Mouse (Mus musculus) kidney, adult 18-20 months (tissue): ENCODE results near the gene Asz1.

Experiments
- DNase-seq: peaks from one replicate; pipeline ENCODE4 v3.0.0; 2021

Asz1 gene

DNA sequence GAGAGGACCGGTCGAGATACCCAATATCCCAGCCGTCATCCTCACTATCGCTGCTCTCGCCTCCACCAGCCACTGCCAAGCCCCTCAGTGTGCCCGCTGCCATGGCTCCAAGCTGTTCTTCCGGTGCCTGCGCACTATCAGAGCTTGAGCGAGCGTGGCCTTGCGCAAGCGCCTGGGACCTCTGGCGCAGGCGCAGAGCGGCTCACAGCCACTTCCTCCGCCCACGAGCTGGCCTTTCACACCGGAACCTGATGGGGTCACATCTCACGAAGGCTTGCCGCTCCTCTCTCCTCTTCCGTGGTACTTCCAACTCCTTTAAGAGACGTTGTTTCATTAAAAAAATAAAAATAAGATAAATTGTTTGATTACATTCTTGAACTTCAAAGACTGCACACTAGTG, at the start of gene Asz1:
Asz1 (minus strand) TSS at position 128 of the 400 bp plus-strand sequence.
- no peak for DNase-seq

DNA sequence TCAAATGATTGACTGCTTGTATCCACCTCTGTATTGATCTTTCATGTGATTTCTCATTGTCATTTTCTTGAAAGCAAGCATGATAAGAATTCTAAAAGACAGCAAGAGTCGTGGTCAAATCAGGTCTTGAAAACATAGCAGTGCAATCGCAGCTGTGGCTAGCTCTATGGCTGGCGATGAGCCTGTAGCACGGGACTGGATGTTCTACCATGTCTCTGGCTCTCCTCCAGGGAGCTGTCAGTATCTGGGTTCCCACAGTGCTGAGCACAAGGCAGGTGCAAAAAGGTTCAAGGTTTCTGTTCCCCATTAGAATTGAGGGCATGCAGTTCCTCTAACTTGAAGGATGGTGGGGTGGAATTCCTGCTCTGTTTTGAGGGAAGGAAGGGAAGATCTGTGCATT, 44.2 kb upstream of the Asz1 start:
- no peak for DNase-seq

DNA sequence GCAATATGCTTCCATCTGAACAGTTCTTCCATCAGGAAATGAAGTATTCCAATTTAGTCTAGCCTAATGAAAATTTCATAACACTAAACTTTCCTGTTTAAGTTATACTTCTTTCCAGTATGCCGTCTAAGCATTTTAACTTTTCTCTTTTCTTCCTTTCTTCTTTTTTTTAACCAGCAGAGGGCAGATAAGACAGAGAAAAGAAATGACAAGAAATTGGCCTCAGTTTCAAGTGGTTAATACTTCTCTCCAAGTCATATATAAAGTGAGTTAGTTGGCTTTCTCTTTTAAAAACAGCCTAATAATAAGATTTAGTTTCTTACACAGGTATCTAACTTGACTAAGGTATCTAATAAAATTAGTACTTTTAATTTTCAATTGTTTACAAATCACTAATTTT, 26.4 kb upstream of the Asz1 start:
- no peak for DNase-seq

DNA sequence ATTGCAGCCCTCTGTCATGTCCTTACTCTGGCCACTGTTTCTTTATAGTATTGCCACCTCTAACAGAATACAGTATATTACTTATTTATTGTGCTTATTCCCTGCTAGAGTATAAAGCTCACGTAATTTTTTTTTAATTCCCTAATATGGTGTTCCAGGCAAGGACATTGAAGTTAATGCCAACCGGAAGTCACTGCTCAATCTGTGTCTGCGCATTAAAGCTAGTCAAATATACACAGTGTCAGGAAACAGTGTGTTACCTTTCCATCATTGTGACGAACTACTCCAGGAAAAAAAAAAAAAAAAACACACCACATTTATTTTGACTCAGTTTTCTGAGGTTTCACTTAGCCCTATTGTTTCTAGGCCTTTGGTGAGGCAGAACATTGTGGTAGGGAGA, 19.2 kb upstream of the Asz1 start:
- DNase-seq, result no peak

DNA sequence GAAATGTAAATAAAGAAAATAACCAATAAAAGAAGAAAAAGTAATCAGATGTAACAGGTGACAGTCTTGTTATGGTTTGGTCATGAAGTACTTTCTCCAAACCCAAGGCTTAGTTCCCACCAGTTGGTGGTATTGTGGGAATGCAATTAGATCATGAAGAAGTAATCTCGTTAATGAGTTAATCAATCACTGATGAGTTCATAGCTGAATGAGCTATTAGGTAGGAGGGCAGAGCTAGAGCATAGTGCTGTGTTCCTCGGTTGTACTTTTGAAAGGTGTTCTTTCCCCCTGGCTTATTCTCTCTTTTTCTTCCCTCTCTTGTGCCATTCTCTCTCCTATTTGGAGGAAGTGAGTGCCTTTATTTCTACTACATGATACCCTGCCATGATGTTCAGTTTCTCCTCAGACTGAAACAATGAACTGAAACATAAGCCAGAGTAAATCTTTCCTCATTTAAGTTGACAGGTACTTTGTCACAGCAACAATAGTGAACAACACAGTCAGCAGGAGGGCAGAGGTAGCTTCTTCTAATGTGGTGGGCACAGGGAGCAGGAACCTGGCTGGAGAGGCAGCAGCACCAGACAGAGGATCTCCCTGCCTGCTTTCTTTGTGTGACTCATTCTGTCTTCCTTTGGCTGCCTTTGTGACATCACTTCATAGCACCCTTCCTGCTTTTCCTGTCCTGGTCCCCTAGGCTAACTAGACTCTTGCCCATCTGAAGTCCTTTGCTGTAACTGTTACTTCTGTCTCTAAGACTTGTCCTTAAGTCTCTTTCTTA, 18.5 kb upstream of the Asz1 start:
- no peak for DNase-seq

DNA sequence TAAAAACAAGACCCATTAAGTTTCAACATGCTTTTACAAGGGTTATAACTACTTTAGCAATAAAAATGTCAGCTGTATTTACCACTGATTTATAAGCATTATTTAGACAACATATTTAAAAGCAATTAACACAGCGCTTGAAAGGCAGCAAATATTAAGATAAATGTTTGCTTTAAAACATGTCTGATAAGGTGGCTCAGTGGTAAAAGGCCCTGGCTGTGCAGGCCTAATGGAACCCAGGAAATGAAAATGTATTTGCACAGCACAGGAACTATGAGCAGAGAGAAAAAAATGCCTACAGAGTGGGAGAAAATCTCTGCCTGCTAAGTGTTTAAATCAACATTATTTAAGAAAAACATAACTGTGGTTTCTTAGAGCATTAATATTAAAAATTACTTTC, 12.0 kb downstream of the Asz1 start:
- DNase-seq, result no peak

DNA sequence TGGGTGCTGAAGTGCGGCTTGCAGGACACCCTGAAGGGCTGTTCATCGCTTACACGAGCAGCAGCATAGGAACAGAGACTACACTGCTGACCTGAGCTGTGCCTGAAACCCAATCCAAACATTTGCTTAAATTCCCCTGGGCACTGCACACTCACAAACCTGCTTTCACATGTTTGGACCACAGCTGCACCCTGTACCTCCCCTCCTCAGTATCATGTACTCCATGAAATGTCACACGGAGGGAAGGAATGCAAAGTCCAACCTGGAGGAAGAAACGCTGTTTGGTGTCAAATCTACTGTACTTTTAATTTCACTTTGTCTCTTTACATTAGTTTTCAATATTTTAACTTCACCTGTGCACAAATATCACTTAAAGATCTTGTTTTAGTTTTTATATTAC, 19.8 kb downstream of the Asz1 start:
- DNase-seq, result no peak

DNA sequence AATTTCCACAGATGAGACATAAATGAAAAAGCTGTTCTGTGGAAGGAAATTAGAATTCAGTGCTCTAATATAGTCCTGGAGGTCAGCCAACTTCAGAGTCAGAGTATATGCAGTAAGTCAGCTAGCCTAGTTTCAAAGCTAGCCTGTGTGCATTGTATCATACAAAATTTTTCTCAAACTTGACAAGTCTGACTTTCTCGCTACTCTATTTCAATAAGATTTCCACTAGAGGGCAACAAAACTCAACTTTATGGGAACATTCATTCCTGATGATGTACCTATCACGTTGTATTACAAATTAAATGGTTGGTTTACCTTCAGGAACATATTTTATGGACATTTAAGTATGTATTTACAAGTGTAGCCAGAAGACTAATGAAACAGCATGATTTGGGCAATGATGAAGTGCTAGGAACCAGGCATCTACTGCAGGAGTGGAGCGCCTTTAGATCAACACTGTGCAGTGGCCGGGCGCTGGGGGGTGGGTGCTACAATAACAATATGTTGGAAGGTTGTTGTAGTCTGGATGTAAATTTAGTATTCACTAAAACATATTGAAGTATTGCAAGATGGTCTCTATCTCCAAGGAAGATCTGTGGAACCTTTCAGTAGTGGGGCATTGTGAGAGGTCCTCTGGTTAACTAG, 21.6 kb downstream of the Asz1 start:
- DNase-seq, result no peak

DNA sequence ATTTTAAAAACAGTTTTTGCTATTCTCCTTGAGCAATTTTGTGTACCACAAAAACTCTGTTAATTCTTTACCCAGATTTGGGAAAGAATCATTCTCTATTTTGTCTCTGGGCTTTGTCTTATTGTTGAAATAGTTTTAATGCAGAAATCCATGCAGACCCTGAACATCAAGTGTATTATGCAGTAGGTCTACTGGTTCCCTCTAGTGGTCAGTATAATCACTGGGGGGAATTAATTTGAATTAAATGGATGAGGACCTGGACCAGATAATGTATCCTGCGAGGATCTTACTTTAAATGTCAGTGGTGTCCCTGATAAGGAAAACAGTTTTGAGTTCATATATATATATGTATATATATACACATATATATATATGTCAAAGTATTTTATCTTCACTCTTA, 30.2 kb downstream of the Asz1 start:
- no peak for DNase-seq

DNA sequence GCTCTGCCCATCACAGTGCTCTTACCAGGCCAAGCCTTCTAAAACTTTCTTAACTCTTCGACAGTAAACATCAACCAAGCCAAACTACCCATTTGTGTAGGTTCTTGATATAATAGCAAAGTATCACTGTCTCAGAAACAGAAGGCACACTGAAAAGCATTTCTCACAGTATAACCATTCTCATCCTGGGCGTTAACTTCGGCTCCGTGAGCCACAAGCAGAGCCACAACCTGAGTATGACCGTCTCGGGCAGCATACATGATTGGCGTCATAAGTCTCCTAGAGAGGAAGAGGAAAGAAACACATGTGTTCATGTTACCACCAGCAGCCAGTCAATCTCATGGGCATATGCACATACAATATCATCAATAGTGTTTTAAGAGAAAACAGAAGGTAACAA, 31.9 kb downstream of the Asz1 start:
- no peak for DNase-seq

DNA sequence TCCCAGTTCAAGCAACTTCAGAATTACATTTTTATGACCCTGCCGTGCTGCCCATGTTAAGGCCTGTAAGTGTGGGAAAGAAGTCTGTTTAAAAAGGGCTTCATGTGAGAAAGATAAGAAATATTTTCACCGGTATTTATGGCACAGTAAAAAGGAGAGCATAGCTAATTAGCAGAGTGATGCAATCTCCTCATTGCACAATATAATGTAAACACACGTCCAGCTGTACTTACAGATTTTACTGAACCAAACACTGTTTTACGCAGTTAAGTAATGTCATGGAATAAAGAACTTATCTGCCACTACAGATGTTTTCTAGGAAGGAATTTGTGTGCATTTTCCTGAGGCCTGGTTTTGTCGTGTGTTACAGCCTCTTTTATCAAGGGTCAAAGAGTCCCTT, 32.3 kb downstream of the Asz1 start:
- DNase-seq, result no peak

DNA sequence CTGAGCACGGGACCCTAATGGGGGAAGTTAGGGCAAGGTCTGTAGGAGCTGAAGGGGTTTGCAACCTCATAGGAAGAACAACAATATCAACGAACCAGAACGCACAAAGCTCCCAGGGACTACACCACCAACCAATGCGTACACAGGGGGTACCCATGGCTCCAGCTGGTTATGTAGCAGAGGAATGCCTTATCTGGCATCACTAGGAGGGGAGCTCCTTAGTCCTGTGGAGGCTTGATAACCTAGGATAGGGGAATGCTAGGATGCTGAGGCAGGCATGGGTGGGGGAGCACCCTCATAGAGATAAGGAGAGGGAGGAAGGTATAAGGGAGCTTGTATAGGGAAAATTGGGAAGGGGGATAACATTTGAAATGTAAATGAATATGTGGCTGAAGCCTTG, 51.0 kb downstream of the Asz1 start:
- DNase-seq, result no peak

DNA sequence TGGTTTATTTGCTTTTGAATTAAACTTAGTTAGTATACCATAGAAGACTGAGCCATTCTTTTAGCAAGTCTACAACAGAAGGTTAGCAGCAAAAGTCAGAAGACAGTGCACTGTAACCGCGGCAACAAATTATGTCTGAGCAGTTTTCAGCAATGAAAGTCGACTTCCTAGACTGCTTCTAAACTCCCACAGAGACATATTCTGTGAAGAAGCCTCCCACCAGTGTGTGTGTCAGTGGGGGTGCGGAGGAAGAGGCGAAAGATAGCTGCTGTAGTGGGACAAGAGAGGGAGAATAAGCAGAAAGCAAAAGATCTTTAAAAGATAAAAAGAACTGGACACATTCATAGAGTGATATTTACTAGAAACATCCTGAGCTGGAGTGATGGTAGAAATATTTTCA, 57.2 kb downstream of the Asz1 start:
- no peak for DNase-seq

DNA sequence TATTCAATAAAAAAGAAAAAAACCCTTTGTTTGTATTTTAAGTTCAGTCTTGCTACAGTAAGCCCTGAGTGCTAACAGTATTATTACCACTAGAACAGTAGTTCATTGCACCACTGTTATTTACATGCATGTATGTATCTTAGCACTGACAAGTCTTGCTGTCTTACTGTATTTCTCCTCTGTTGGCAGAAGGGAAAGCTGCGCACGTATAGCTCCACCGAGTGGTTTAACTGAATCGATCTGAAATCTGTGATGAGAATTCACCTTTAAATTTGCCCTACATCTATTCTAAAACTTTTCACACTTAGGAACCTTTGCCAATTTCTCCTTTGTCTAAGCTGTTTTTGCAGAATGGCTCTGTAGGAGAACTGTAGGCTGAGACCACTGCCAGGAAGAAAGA, 64.6 kb downstream of the Asz1 start:
- no peak for DNase-seq

DNA sequence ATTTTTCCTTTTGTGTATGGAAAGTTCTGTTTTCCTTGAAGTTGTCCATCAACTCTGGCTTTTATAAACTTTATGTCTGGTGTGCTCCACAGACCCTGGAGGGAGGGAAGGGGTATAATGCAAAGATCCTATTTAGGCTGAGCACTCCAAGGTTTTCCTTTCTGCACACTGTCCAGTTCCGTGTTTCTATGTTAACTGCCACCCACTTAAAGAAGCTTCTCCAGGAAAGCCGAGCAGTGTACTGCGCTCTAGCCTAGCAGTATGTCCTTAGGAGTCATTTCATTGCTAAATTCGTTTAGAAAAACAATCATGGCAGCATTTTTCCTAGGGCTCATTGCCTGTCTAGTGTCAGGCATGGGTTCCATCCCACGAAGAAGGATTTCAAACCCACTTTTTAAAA, 65.7 kb downstream of the Asz1 start:
- no peak for DNase-seq

DNA sequence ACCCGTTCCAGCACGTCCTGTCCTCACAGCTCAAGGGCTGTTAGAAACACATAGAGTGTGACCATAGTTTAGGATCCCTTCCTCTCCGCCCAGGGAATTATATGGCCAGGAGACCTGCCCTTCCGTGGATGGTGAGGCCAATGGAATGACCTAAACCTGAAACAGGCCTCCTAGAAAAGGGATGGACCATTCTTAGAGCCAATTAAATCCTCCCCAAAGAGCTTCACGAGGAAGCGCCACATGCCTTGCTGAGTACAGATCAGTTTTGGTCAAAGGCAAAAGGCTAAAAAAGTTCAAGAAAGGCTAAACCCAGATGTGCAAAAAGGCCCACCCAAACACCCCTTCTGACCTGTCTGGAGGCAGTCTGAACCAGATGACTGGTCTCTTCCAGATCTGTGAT, 76.6 kb downstream of the Asz1 start:
- no peak for DNase-seq

DNA sequence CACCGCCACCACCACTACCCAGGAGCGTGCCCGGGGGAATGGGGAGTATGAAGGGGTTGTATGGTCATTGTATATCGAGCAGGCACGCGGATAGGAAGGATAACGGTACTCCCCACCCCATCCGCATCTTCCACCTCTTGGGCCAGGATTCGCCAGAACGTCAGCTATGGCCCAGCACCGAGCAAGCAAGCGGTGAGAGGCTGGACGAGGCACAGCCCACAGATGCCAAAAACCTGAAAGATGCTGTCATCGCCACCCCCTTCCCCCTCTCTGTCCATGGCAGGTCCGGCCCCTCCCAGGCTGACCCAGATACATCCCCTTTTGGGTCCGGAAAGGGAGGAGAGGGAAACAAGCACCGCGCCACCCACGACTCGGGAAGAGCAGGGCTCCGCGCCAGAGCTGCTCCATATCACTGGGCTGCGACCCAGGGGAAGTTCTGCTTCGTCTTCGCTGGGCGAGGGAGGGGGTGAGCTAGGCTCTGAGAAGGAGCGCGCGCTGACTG, 77.3 kb downstream of the Asz1 start:
- peak; percentile 50 for DNase-seq

DNA sequence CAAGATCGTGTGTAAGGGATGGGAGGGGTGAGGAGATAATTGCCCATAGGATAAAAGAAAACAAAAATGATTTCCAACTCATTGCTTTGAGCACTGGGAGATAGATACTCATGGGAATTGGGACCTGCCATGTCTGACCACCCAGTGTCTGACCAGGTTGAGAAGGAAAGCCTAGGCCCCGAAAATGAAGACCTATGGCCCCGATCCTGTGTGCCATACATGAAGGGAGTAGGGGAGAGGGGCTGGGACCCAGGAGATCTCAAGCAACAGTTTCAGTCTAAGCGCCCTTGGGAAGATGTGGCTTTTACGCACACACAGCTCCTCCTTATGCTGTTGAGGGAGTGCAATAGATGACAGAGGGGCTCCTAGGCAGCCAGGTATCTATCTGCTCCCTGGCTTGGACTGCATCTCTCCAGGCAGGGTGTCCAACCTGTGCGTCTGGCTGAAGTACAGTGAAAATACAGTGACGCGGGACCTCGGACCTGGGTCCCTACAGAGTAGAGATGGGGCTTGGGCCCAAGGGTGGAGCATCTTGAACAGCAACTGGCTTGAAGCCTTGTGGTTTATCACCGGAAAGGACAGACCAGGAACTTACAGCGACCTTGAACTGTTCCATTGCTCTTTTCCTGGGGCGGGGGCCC, 77.9 kb downstream of the Asz1 start:
- DNase-seq, result no peak

DNA sequence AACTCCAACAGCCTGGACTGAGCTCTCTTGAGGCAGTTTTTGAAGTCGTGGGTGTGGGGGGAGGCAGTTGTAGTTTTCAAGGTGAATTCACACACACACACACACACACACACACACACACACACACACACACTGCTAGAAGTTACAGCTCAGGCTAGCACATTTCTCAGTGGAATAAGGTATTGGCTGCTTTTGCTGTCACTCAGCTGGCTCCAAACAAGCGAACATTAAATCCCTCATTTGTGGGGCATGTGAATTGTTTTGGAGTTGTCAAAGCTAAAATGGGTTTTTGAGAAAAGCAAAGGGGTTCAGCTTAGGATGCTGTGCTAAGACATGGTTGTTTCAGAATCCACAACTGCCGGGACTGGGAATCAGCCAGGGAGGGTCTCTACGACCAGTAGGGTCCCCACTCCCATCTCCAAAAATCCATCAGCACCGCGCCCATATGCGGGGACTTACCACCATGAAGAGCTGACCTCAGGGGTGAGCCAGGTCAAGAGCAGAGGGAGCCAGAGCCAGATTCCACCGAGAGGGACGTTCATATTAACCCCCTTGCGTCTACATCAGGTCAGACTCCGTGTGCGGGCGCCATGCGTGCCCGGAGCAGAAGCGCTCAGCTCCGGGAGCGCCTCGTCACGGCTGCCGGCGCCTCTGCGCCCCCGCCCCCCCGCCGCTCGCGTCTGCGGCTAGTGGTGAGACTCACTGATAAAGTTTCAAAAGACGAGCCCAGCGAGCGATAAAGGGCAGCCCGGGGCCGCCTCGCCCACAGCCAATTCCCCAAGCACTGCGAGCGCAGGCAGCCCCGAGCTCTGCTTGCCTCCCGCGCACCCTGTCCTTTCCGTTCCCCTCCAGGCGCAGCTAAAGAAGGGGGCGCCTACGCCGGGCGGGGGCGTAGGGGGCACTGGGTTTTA, 78.9 kb downstream of the Asz1 start, which contains the start of gene Wnt2:
Wnt2 (minus strand) TSS at position 840 of the 911 bp plus-strand sequence.
- no peak for DNase-seq

DNA sequence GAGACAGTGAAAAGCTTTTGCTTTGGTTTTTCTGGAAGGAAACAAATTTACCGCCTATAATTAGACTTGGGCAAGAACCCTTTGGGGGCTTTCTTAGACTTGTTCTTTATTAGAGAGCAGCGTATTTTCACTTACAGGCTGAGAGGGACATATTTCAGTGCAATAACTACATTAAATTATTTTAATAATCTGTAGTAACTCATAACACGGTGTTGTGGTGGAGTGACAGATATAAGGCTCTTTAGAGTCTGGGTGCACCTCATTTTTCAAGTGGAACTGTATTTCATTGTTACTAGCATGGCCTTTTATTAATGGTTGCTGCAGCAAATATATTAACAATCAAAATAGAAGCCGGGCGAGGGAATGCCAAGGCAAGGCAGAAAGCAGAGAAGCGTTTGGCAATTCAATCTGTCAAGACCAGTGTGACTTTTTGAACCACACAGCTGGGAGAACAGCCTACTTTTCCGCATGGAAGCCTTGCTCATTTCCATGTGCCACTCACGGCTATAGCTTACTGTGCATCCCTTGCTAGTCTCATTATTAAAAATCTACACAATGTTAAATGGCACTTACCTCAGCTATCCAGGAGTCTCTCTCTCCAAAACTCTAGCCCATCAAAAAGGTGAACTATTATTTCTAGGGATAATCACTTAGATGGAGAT, 84.6 kb downstream of the Asz1 start:
- no peak for DNase-seq

DNA sequence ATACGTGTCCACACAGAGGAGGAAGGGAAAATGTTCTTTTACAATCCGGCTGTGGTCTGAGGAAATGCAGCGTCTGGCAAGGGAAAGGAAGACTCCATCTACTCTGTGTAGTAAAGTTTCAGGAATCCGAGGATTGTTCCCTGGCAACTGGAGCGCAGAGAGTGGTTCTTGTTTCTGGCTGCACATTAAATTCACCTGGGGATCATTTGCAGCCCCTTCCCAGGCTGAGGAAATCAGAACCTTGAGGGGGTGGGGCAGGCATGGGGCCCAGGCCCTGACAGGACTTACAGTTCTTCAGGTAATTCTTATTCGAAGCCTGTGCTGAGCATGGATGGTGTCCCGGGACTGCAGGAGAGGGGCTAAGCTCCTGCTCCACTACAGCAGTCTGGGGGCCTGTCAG, 95.5 kb downstream of the Asz1 start:
- no peak for DNase-seq

DNA sequence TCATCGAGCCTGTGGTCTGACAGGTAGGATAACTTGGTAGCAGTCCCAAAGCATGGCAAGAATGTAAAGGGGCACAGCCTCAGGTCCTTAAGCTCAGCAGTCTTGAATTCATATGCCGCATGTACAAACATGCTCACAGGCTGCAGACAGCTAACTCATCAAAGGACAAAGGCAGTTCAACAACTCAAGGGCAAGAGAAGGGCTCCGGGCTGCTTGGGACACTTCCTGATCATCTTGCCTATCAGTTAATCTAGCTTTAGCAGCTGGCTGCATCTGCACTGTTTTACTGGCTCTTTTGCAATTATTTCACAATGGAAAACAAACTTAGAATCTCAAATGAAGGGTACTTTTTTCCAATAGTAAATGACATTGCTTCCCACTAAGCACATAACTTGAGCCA, 101.5 kb downstream of the Asz1 start:
- no peak for DNase-seq
